Mouse (Mus musculus) hindbrain, embryonic 16.5 days (tissue): ENCODE measurements at regions not wholly inside any gene's neighbourhood (a gene's known extent, or its start where the extent isn't known, plus 50 kb on each side); places are given as distances from the start of the nearest gene placed in this dataset.

Source experiments
- ATAC-seq: fragments of 200-750 bp; cut with Nextera tagmentation; 2 replicates; pipeline ENCODE4 v1.8.0; 2017; ENCODE audit warnings: moderate TSS enrichment, moderate library complexity
- H3K27ac ChIP-seq: fragments of 300-500 bp; sonication (generic); 2 replicates; pipeline ENCODE4 v1.5.1; 2014; ENCODE audit warnings: low read depth, mild to moderate bottlenecking, control low read depth, low read length, moderate library complexity
- H3K27me3 ChIP-seq: fragments of 300-500 bp; sonication (generic); replicated peaks from 2 replicates; pipeline ENCODE4 v1.6.1; 2014; ENCODE audit warnings: low read length; ENCODE audit not compliant: control insufficient read depth, insufficient read depth
- H3K36me3 ChIP-seq: fragments of 300-500 bp; sonication (generic); 2 replicates; pipeline ENCODE4 v1.6.1; 2014; ENCODE audit warnings: mild to moderate bottlenecking, low read length, moderate library complexity, mixed read lengths; ENCODE audit not compliant: control insufficient read depth, insufficient read depth
- H3K4me1 ChIP-seq: fragments of 300-500 bp; sonication (generic); 2 replicates; pipeline ENCODE4 v1.6.1; 2014; ENCODE audit warnings: low read depth, low read length; ENCODE audit not compliant: control insufficient read depth, insufficient read depth
- H3K4me2 ChIP-seq: fragments of 300-500 bp; sonication (generic); 2 replicates; pipeline ENCODE4 v1.6.1; 2014; ENCODE audit warnings: mild to moderate bottlenecking, low read length, control low read depth, moderate library complexity
- H3K4me3 ChIP-seq: fragments of 300-500 bp; sonication (generic); 2 replicates; pipeline ENCODE4 v1.5.1; 2014; ENCODE audit warnings: mild to moderate bottlenecking, low read length, control low read depth, moderate library complexity
- H3K9ac ChIP-seq: fragments of 300-500 bp; sonication (generic); 2 replicates; pipeline ENCODE4 v1.6.1; 2014; ENCODE audit warnings: low read depth, mild to moderate bottlenecking, control low read depth, low read length, moderate library complexity
- H3K9me3 ChIP-seq: fragments of 300-500 bp; sonication (generic); 2 replicates; pipeline ENCODE4 v1.6.1; 2014; ENCODE audit warnings: mild to moderate bottlenecking, low read length, moderate library complexity; ENCODE audit not compliant: control insufficient read depth
- WGBS: fragments of 180-500 bp; shearing (Covaris S2); extraction: QIAGEN DNeasy Blood & Tissue Kit; methylation state at CpG from one replicate; pipeline ENCODE4 v1.1.7; 2014; 5-methylcytosine and 5-hydroxymethylcytosine counted together

GRCm38 (mm10) chr1:76378154-76378553 is 832.1 kb downstream of the Slc4a3 start:
- Histone ChIP-seq H3K27me3 (no peaks in the 10 kb centered on the region), H3K4me3 (no peak overlapping the region), H3K9ac (no peak overlapping the region), H3K27ac (no peak overlapping the region), H3K9me3 (no peaks in the 10 kb centered on the region), H3K4me1 (no peaks in the 10 kb centered on the region), H3K36me3 (no peaks in the 10 kb centered on the region), H3K4me2 (no peak overlapping the region)
- no peak for ATAC-seq
- WGBS = 91% methylated on average over 3 of the region's 3 CpGs

- no peak overlapping the region for H3K4me2 ChIP-seq
- no peaks in the 10 kb centered on the region for H3K4me1 ChIP-seq
- no peaks in the 10 kb centered on the region for H3K36me3 ChIP-seq
- no peak overlapping the region for H3K9ac ChIP-seq
- no peak for ATAC-seq
- H3K4me3 ChIP-seq = no peak overlapping the region
- no peak overlapping the region for H3K27ac ChIP-seq
- 32% methylated on average over 6 of the region's 6 CpGs for WGBS
- H3K9me3 ChIP-seq = no peaks in the 10 kb centered on the region
- H3K27me3 ChIP-seq = no peaks in the 10 kb centered on the region
Measured at GRCm38 (mm10) chr1:76392536-76392935, 846.5 kb downstream of the Slc4a3 start.

- Histone ChIP-seq H3K27ac (no peak overlapping the region), H3K36me3 (no peaks in the 10 kb centered on the region), H3K4me1 (no peaks in the 10 kb centered on the region), H3K9ac (no peak overlapping the region), H3K9me3 (no peaks in the 10 kb centered on the region), H3K4me2 (no peak overlapping the region), H3K4me3 (no peak overlapping the region), H3K27me3 (no peaks in the 10 kb centered on the region)
- no peak for ATAC-seq
- WGBS = 77% methylated on average over 8 of the region's 8 CpGs
Measured at GRCm38 (mm10) chr1:76394038-76394437, 848.0 kb downstream of the Slc4a3 start.

GRCm38 (mm10) chr1:76402854-76403253 is 856.8 kb downstream of the Slc4a3 start:
- no peak for ATAC-seq
- H3K27me3 ChIP-seq = no peaks in the 10 kb centered on the region
- no peak overlapping the region for H3K27ac ChIP-seq
- H3K4me1 ChIP-seq = no peaks in the 10 kb centered on the region
- no peak overlapping the region for H3K9ac ChIP-seq
- 61% methylated on average over 2 of the region's 2 CpGs for WGBS
- H3K4me2 ChIP-seq = no peak overlapping the region
- H3K9me3 ChIP-seq = no peaks in the 10 kb centered on the region
- H3K36me3 ChIP-seq = no peaks in the 10 kb centered on the region
- no peak overlapping the region for H3K4me3 ChIP-seq

- Histone ChIP-seq H3K4me1 (no peaks in the 10 kb centered on the region), H3K9me3 (no peaks in the 10 kb centered on the region), H3K27ac (no peak overlapping the region), H3K4me3 (no peak overlapping the region), H3K4me2 (no peak overlapping the region), H3K27me3 (no peaks in the 10 kb centered on the region), H3K36me3 (no peaks in the 10 kb centered on the region), H3K9ac (no peak overlapping the region)
- no peak for ATAC-seq
- 78% methylated on average over 4 of the region's 4 CpGs for WGBS
Measured at GRCm38 (mm10) chr1:76404003-76404402, 857.9 kb downstream of the Slc4a3 start.

GRCm38 (mm10) chr1:76410813-76411212 is 864.7 kb downstream of the Slc4a3 start:
- H3K4me3 ChIP-seq = no peak overlapping the region
- no peak overlapping the region for H3K27ac ChIP-seq
- no peaks in the 10 kb centered on the region for H3K27me3 ChIP-seq
- no peaks in the 10 kb centered on the region for H3K36me3 ChIP-seq
- H3K4me1 ChIP-seq = no peaks in the 10 kb centered on the region
- H3K4me2 ChIP-seq = no peak overlapping the region
- H3K9me3 ChIP-seq = no peaks in the 10 kb centered on the region
- no peak for ATAC-seq
- H3K9ac ChIP-seq = no peak overlapping the region
- WGBS = 83% methylated on average over 4 of the region's 4 CpGs

- WGBS = 81% methylated on average over 9 of the region's 9 CpGs
- no peaks in the 10 kb centered on the region for H3K27me3 ChIP-seq
- H3K4me1 ChIP-seq = no peaks in the 10 kb centered on the region
- no peak overlapping the region for H3K4me3 ChIP-seq
- H3K4me2 ChIP-seq = no peak overlapping the region
- no peak overlapping the region for H3K9ac ChIP-seq
- H3K36me3 ChIP-seq = no peaks in the 10 kb centered on the region
- ATAC-seq = no peak
- no peak overlapping the region for H3K27ac ChIP-seq
- no peaks in the 10 kb centered on the region for H3K9me3 ChIP-seq
Measured at GRCm38 (mm10) chr1:76420525-76420924, 874.5 kb downstream of the Slc4a3 start.

GRCm38 (mm10) chr1:76427439-76427838 is 881.4 kb downstream of the Slc4a3 start:
- WGBS = 77% methylated on average over 7 of the region's 7 CpGs
- Histone ChIP-seq H3K4me3 (no peak overlapping the region), H3K4me1 (no peaks in the 10 kb centered on the region), H3K36me3 (no peaks in the 10 kb centered on the region), H3K9ac (no peak overlapping the region), H3K9me3 (no peaks in the 10 kb centered on the region), H3K4me2 (no peak overlapping the region), H3K27me3 (no peaks in the 10 kb centered on the region), H3K27ac (no peak overlapping the region)
- ATAC-seq = no peak

- Histone ChIP-seq H3K27me3 (no peaks in the 10 kb centered on the region), H3K4me2 (no peak overlapping the region), H3K9me3 (no peaks in the 10 kb centered on the region), H3K27ac (no peak overlapping the region), H3K4me1 (no peaks in the 10 kb centered on the region), H3K36me3 (no peaks in the 10 kb centered on the region), H3K9ac (no peak overlapping the region), H3K4me3 (no peak overlapping the region)
- ATAC-seq = no peak
- 69% methylated on average over 6 of the region's 6 CpGs for WGBS
Measured at GRCm38 (mm10) chr1:76430041-76430610, 884.1 kb downstream of the Slc4a3 start.

GRCm38 (mm10) chr1:76433481-76433941 is 887.4 kb downstream of the Slc4a3 start:
- H3K4me3 ChIP-seq = no peak overlapping the region
- 11% methylated on average over 6 of the region's 6 CpGs for WGBS

More at GRCm38 (mm10) chr1:76433481-76433941, 887.4 kb downstream of the Slc4a3 start:
- Histone ChIP-seq H3K4me2 (no peak overlapping the region), H3K9ac (no peak overlapping the region), H3K4me1 (no peaks in the 10 kb centered on the region), H3K27me3 (no peaks in the 10 kb centered on the region), H3K27ac (no peak overlapping the region), H3K36me3 (no peaks in the 10 kb centered on the region), H3K9me3 (no peaks in the 10 kb centered on the region)
- peak; percentile 70 for ATAC-seq
